Mouse (Mus musculus): ENCODE data around the gene Atox1.

Atox1 gene

DNA sequence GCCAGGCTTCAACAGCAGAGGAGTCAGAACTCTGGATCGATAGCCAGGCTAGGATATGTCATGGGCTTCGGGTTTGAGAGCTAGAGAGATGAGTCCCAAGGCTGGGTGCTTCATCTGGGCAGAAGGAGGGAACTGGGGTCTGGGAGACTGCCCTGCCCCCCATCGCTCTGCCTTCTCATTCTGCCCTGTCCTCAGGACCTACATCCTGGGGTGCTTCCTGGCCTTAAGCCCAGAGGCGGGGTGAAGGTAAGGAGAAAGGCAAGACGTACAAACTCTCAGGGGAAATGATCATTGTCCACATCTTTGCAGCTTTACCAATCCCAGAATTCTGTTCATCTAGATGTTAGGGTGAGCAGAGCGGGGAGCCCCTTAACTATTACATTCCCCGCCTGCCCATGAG lies 49.0 kb downstream of the Atox1 start:
- DNase-seq: no peak

DNA sequence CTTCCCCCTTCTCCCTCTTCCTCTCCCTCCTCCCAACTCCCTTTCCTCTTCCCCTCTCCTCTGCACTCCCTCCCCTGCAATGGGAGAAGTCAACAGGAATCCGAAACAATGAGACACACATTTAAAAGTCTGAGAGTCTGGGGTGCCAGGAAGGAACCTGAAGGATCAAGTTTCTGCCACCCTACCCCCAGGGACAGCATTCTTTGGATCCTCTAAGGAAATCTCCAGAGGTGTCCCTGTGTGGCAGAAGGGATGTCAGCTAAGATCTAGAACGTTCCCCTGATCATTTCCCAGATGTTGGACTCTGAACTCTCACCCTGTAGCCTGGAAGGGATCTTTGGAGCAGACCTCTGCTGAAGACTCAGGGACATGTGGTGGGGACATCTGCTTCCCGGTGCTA lies 50.5 kb downstream of the Atox1 start:
- DNase-seq: no peak

DNA sequence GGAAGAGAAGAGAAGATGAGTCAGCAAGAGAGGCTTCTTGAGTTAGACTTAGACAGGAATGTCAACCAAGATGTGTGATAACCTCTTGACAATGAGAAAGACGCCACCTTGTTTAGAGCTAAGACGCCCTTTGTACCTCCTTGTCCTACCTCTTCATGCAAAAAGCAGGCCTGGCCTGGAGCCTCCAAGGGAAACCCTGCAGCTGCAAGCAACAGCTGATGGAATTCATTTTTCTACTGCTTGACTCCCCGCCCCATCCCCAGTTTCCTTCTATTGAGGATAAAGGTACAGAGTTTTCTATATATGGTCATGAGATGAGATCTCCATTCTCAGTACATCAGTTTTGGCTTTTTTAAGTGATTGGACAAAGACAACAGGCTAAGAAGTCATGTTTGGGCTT lies 51.0 kb downstream of the Atox1 start:
- no peak for DNase-seq

DNA sequence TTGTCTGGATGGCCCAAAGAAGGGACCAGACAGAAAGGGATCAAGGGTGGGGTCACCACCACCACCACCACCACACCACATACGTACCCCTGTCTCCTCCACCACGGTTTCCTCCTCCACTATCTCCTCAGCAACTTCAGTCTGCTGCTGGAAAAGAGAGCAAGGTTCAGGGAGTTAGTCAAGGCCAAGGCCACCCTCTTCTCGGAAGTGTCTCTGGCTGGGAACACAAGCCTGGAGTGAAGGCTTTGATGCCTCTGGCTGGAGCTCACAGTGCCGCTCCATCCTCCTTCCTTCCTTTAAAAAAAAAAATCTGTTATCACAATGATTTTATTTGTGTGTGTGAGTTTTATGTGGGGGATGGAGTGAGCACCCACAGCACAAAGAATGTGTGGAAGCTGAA lies 53.9 kb downstream of the Atox1 start:
- no peak for DNase-seq

DNA sequence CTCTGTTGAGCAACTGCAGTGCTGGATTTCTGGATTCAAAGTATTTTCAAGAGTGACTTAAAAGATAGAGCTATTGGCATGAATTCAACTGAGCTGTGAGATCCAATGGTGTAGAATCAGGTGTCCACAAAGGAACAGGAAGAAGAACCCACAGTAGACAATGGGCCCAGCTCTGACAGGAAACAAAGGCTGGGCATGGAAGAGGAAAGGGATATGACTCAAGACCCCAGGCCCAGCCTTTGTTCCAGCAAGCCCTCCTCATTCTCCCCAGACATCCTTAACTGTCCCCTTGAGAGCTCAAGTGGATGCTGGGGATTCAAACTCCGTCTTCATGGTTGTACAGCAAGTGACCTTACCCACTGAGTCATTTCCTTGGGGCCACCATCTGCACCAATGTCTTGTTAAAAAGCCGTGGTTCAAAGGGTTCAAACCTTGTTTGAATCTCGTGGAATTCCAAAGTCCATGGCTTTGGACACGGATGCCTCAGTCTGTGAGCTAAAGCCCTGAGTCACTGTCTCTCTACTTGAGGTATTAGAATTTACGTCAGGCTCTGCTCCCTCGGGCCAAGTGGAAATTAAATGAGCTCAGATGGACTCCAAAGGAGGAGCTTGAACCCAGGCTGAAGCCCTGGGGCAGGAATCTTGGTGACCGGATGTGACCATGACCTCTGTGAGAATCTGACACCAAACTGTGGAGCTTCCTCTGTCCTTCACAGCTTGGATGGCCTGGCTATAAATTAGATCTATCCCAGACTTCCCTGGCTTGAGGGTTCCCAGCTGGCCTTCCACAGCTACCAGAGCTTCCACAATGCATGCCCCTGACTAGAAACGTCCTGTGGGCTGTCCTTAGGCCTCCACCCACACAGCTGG lies 55.2 kb downstream of the Atox1 start:
- no peak for DNase-seq

DNA sequence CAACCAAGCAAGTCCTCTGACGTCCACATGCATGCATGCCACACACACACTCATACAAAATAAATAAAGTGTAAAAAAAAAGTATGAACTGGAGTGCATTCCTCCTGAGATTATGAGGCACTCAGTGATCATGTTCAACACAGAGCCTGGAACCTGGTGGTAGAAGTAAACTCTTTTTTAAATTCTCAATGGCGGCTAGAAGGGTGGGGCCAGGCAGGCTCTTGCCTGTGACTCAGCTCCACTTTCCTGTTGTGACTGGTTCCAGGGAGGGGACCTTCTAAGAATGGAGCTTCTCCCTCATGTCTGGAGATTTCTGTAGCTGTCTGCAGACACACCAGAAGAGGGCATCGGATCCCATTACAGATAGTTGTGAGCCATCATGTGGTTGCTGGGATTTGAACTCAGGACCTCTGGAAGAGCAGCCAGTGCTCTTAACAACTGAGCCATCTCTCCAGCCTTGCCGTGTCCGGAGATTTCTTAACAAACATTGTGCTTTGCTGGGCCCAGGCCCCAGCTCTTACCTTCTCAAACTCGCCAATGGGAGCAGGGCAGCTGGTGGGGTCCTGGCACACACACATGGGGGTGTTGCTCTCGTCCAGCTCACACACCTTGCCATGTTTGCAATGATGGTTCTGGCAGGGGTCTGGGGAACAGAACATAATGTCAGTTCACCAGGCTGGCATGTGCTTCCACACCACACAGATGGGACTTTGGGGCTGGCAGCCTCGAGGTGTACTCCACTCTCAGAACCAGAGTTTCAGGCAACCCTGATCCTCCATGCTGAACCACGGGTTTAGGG lies 56.2 kb downstream of the Atox1 start:
- DNase-seq: no peak

DNA sequence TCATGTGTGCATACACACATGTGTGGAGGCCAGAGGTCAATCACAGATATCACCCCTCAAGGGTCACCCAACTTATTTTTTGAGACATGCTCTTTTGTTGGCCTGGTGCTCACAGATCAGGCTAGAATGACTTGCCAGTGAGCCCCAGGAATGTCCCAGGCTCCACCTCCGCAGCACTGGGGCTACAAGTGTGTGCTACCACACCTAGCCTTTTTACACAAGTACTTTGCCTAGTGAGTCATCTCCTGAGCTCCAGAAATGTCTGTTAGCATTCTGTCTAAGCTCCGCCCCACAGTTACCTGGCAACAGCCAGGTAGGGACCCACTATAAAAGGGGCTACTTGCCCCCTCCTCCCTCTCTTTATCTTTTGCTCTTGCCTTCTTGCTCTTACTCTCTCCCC lies 60.2 kb downstream of the Atox1 start:
- DNase-seq: no peak

DNA sequence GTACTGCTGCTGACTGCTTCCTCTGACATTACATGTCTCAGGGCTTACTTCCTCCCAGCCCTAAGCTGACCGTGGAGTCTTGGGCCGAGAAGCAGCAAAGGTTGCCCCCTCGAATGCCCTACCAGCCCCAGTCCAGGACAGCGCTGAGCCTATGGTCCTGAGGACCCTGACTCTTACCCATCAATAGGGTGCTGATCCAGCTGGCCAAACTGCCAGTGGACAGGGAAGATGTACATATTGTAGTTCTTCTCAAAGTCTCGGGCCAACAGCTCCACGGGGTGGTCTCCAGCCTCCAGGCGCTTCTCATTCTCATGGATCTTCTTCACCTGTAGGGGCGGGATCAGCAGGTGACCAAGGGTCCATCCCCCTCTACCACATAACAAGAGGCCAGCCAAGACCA lies 62.7 kb downstream of the Atox1 start:
- DNase-seq: no peak

DNA sequence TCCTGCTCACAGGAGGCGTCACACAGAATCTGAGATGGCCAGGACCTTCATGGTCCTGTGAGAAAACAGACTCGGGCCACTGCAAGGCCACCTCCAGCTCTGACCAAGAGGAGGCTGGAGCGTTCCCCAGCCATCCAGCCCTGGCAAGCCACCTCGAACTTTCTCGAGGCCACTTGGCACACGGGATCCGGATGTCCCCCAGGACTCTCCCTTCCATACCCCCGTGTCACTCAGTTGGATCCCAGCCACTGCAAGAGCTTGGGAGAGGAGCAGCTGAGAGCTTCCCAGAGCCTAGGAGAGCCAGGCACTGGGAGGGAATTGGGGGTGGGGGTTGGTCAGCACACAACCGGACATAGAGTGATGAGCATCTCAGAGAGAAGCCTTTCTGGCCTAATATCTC lies 63.6 kb downstream of the Atox1 start:
- DNase-seq: no peak

DNA sequence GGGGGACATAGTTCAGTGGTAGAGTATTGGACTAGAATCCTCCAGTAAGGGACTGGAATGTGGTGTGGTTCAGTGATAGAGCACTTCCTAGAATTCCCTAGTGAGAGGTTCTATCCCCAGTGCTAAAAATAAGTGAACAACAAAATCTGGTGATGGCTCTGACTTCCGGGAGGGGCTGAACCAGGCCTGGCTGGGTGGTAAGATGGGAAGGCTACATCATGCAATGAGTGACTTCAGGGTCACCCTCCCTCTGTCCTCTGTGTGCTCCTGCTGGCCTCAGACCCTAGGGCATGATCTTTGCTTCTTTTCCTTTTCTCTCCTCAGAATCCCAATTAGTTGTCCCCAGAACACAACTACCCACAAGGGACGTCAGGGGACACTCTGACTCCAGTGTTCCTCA lies 64.0 kb downstream of the Atox1 start:
- no peak for DNase-seq
